Mouse (Mus musculus) E14TG2a.4 (cell line): ENCODE measurements around the gene Gdf11.

Experiments
- H3K27me3 ChIP-seq: 2 replicates; pipeline ENCODE4 v1.6.1; 2014; ENCODE audit warnings: low read length, control low read depth; ENCODE audit not compliant: insufficient read depth
- H3K36me3 ChIP-seq: 2 replicates; pipeline ENCODE4 v1.6.1; 2014; ENCODE audit warnings: low read length, control low read depth; ENCODE audit not compliant: insufficient read depth
- H3K4me1 ChIP-seq: replicated peaks from 2 replicates; pipeline ENCODE4 v1.6.1; 2014; ENCODE audit warnings: low read depth, low read length, control low read depth
- H3K4me3 ChIP-seq: replicated peaks from 2 replicates; pipeline ENCODE4 v1.5.1; 2014; ENCODE audit warnings: mild to moderate bottlenecking, low read length
- H3K9me3 ChIP-seq: 2 replicates; pipeline ENCODE4 v1.6.1; 2014; ENCODE audit warnings: low read length, control low read depth
- CTCF ChIP-seq: conservative IDR thresholded peaks from 2 replicates; pipeline ENCODE4 v1.5.1; 2014; ENCODE audit warnings: low read length
- NANOG ChIP-seq: IDR thresholded peaks from 2 replicates; pipeline ENCODE4 v1.6.1; 2014; ENCODE audit warnings: borderline replicate concordance, low read length, mixed read lengths
- POU5F1 ChIP-seq: IDR thresholded peaks from 2 replicates; pipeline ENCODE4 v1.6.1; 2014; ENCODE audit warnings: low read length, borderline replicate concordance

The Gdf11 gene

GRCm38 (mm10) chr10:128895952-128896693, 4.6 kb upstream of the Gdf11 start:
- Histone ChIP-seq H3K36me3 (no peaks in the 10 kb centered on the region), H3K4me3 (peak overlapping the region; percentile 63), H3K9me3 (no peaks in the 10 kb centered on the region), H3K4me1 (peaks cover 46% of the 10 kb centered on the region), H3K27me3 (peaks cover 55% of the 10 kb centered on the region)
- TF ChIP-seq POU5F1, result no peak
- TF ChIP-seq CTCF, result no peak
- no peak for TF ChIP-seq NANOG

- Histone ChIP-seq H3K4me1 (peaks cover 42% of the 10 kb centered on the region), H3K9me3 (no peaks in the 10 kb centered on the region), H3K36me3 (no peaks in the 10 kb centered on the region), H3K4me3 (peak overlapping the region; percentile 63; the same call in 1 of the 2 replicates), H3K27me3 (peaks cover 62% of the 10 kb centered on the region)
- no peak for TF ChIP-seq POU5F1
- no peak for TF ChIP-seq NANOG
- TF ChIP-seq CTCF, result peak; percentile 62
These were observed 3.9 kb upstream of the Gdf11 start for GRCm38 (mm10) chr10:128895437-128895836.

- peaks cover 63% of the 10 kb centered on the region for H3K4me1 ChIP-seq
- peaks cover 66% of the 10 kb centered on the region for H3K27me3 ChIP-seq
- peaks cover 8% of the 10 kb centered on the region for H3K36me3 ChIP-seq
- no peaks in the 10 kb centered on the region for H3K9me3 ChIP-seq
- TF ChIP-seq CTCF (no peak), NANOG (no peak), POU5F1 (no peak)
- peak overlapping the region; percentile 74 for H3K4me3 ChIP-seq
These were observed 728 bp upstream of the Gdf11 start for GRCm38 (mm10) chr10:128892246-128892645.

GRCm38 (mm10) chr10:128890383-128891295, 879 bp downstream of the Gdf11 start:
- no peak for TF ChIP-seq POU5F1
- TF ChIP-seq NANOG, result no peak
- no peak for TF ChIP-seq CTCF
- Histone ChIP-seq H3K9me3 (no peaks in the 10 kb centered on the region), H3K27me3 (peaks cover 50% of the 10 kb centered on the region)

GRCm38 (mm10) chr10:128889846-128890245, 1.7 kb downstream of the Gdf11 start:
- peaks cover 46% of the 10 kb centered on the region for H3K27me3 ChIP-seq
- H3K4me1 ChIP-seq, result peaks cover 67% of the 10 kb centered on the region
- H3K4me3 ChIP-seq, result peak overlapping the region; percentile 86; the same call in 1 of the 2 replicates
- H3K9me3 ChIP-seq, result no peaks in the 10 kb centered on the region
- TF ChIP-seq POU5F1, result no peak
- no peak for TF ChIP-seq CTCF
- TF ChIP-seq NANOG, result no peak
- peaks cover 18% of the 10 kb centered on the region for H3K36me3 ChIP-seq

More at GRCm38 (mm10) chr10:128890383-128891295, 879 bp downstream of the Gdf11 start:
- Histone ChIP-seq H3K36me3 (peaks cover 12% of the 10 kb centered on the region), H3K4me1 (peaks cover 65% of the 10 kb centered on the region), H3K4me3 (peak overlapping the region; percentile 86)

- Histone ChIP-seq H3K4me3 (peak overlapping the region; percentile 66), H3K27me3 (peaks cover 40% of the 10 kb centered on the region), H3K36me3 (peaks cover 19% of the 10 kb centered on the region), H3K4me1 (peaks cover 67% of the 10 kb centered on the region), H3K9me3 (no peaks in the 10 kb centered on the region)
- TF ChIP-seq NANOG, result no peak
- no peak for TF ChIP-seq POU5F1
- no peak for TF ChIP-seq CTCF
These were observed 2.3 kb downstream of the Gdf11 start for GRCm38 (mm10) chr10:128888941-128889827.

- Histone ChIP-seq H3K36me3 (peaks cover 62% of the 10 kb centered on the region), H3K9me3 (no peaks in the 10 kb centered on the region), H3K4me1 (peaks cover 21% of the 10 kb centered on the region), H3K4me3 (no peak overlapping the region), H3K27me3 (no peaks in the 10 kb centered on the region)
- TF ChIP-seq CTCF (no peak), NANOG (no peak)
These were observed 9.5 kb downstream of the Gdf11 start for GRCm38 (mm10) chr10:128882067-128882466.
